Mouse (Mus musculus): ENCODE measurements at regions not wholly inside any gene's neighbourhood (a gene's known extent, or its start where the extent isn't known, plus 50 kb on each side); places are given as distances from the start of the nearest gene placed in this dataset.

- no peak for DNase-seq (ENCODE audit: low spot score)
Observed at GRCm38 (mm10) chr3:61849317-61849716, 483.6 kb upstream of the B430305J03Rik start.

- DNase-seq (ENCODE audit: low spot score), result peak; percentile 8
Observed at GRCm38 (mm10) chr3:61846703-61847102, 481.0 kb upstream of the B430305J03Rik start.

- no peak for DNase-seq (ENCODE audit: low spot score)
Observed at GRCm38 (mm10) chr3:61839355-61840009, 473.7 kb upstream of the B430305J03Rik start.

- no peak for DNase-seq (ENCODE audit: low spot score)
Observed at GRCm38 (mm10) chr3:61816807-61817206, 451.1 kb upstream of the B430305J03Rik start.

- DNase-seq (ENCODE audit: low spot score), result no peak
Observed at GRCm38 (mm10) chr3:61796021-61796420, 430.3 kb upstream of the B430305J03Rik start.

GRCm38 (mm10) chr3:61790674-61791073, 424.9 kb upstream of the B430305J03Rik start:
- DNase-seq (ENCODE audit: low spot score), result no peak

Data from layer of hippocampus, adult 11-12 months (tissue).